Mouse (Mus musculus): ENCODE data around the gene Bckdk.

Gene Bckdk

DNA sequence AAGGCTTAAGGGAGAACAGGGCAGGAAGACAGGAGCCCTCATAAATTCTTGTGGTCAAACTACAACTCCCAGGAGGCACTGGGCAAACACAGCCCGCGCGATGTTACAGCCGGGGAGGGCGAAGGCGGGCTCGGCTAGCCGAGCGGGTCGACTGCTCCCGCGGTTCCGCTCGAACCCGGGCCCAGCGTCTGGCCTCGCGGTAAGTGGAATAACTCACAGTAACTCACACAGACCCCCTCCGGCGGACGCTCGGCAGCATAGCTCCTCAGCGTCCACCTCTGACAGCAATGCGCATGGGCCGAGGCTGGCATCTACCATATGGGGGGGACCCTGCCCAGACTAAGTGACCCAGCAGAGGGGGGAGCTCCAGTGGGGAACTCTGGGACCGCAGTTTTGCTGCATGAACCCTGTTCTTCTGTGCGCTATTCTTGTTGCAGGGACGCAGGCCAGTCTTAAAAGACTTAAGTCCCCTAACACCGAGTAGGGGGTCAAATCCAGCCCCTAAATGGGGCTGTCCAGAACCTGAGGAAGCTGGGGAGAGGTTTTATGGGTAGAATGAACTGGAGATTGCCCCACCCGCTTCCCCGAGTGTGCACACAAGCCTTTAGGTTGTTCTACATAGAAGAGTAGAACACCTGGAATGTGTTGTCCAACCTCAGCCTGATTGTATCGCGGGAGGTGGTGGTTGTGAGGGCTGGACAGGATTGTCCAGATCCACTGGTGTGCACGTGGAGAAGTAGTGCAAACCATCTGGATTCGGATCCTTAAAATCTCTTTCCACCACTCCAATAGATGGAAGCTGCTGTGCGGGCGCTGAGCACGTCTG lies at the start of gene Bckdk:
Bckdk (plus strand) TSS at position 112 of the 826 bp plus-strand sequence.
- DNase-seq (ENCODE audit: low spot score in 2 of 2) = peak; percentile 59 to 79

DNA sequence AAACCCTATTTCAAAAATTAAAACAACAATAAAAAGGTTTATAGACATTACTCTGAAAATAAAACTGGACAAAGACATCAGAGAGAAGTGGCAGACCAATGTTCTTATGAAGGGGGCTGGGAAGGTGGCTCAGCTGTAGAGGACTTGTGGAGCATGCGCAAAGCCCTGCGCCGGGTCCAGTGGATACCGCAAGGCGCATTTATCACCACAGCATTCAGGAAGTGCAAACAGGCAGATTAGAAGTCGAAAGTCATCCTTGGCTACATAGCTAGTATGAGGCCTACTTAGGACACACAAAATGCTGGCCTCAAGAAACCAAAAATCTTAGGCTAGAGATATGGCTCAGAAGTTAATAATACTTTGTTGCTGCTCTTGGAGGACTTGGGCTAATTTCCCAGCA lies 45.6 kb upstream of the Bckdk start:
- no peak for DNase-seq (ENCODE audit: low spot score in 2 of 2)

DNA sequence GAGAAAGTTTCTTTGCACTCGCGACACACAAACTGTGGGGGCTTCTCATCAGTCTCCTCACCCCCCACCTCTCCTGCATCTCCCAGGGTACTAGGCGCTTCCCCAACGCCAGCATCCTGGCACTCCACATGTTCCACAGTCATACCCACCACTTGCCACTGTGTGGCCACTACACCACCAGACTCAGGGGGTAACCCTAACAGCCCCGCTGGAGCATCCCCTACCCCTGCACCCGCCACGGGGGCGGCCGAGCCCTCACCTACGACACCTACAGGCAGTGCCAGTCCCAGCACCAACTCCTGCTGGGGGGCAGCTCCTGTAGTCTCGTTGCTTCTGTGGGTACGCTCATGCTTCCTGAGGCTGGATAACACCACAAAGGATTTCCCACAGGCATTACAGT lies 37.4 kb upstream of the Bckdk start:
- DNase-seq (ENCODE audit: low spot score in 2 of 2) = no peak

- no peak for DNase-seq (ENCODE audit: low spot score in 2 of 2)
Observed at GRCm38 (mm10) chr7:127867641-127868040, 36.2 kb upstream of the Bckdk start.

DNA sequence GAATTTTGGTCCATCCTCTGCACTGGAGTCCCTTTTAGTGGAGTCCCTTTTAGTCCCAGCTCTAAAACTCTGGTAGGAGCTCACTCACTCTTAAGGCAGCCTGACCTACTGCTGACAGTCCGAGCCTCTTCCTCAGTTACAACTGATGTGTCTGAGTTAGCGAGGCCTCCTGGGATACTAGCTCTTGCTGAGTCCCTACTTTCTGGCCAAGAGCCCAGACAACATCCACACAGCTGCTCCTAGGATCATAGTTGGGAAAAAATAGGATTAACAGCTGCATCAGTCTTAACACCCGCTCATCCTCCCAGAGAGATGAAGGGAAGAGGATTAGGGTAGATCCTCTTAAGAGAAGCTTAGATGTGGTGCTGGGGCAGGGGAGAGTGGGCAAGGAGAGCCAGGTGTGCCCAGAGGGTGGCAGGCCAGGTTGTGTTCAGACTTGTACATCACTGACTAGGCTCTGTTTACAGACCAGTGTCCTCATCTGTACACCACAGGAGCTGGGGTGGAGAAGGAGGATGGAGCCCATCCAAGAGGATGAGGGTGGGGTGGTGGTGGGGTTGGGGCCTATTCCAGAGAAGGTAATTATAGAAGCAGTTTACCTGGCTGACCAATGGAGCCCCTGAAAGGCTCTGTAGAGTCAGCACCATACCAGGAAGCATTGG lies 34.6 kb upstream of the Bckdk start:
- DNase-seq (ENCODE audit: low spot score in 2 of 2) = no peak

- no peak for DNase-seq (ENCODE audit: low spot score in 2 of 2)
Observed at GRCm38 (mm10) chr7:127870136-127870821, 33.6 kb upstream of the Bckdk start.

DNA sequence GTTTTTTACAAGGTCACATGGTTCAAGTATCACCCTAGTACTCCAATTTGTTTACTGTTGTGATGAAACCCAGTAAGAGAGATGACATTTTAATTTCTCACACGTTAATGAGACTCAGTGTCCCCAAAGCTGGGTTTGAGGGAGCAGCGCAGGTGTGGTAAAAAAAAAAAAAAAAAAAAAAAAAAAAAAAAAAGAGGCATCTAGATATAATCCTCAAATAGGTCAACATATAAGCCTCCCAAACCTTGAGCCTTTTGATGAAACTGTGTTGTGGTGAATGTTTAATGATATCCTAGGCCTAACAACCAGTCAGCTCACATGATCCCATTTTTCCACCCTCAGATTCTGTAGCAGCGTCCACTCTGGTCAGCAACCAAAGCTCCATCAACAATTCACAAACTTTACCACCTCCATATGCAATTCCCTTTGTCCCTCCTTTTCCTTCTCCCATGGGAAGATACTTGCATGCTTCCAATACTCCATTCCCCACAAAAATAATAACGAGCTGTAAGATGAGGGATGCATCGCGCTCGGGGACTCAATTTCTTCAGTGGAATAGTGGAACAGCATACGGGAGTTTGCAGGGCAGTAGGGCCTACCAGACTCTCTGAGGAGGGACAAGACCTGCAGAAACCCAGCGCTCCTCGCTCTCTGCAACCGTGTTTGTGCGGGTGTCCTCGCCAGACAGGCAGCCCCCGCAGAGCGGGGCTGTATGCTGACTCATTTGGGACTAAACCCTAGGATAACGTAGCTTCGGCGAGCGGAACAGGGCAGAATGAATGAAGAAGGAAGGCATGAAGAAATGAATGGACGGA lies 28.9 kb upstream of the Bckdk start:
- DNase-seq (ENCODE audit: low spot score in 2 of 2) = no peak

- DNase-seq (ENCODE audit: low spot score in 2 of 2) = peak; percentile 85 to 89
Observed at GRCm38 (mm10) chr7:127875627-127876001, 28.3 kb upstream of the Bckdk start.

DNA sequence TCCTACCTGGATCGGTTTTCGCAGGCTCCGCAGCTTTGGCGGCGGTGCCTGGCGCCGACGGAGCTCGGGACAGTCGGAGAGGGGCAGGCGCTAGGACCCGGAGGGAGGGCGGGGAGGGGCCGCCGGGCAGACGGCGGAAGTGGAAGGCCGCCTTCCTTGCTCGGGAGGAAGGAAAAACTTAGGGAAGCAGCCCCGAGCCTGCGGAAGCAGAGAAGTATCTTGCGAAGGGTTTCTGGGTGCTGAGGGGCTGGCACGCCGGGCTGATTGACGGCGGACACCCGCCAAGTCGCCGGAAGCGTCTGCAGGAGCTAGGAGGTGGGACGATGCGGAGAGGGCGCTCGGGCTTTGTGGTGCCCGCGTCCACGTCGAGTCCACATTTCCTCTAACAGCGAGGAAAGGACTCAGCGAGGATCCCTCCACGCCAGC lies 27.8 kb upstream of the Bckdk start, which contains the start of gene Zfp646:
Zfp646 (plus strand) TSS at position 181 of the 426 bp plus-strand sequence.
- peak; percentile 70 to 75 for DNase-seq (ENCODE audit: low spot score in 2 of 2)

GRCm38 (mm10) chr7:127876467-127877348 lies 27.2 kb upstream of the Bckdk start, which contains the start of gene Zfp668:
Gene Zfp668, minus strand, starts transcription at chr7:127876828.
- DNase-seq (ENCODE audit: low spot score in 2 of 2) = peak; percentile 82 to 89

DNA sequence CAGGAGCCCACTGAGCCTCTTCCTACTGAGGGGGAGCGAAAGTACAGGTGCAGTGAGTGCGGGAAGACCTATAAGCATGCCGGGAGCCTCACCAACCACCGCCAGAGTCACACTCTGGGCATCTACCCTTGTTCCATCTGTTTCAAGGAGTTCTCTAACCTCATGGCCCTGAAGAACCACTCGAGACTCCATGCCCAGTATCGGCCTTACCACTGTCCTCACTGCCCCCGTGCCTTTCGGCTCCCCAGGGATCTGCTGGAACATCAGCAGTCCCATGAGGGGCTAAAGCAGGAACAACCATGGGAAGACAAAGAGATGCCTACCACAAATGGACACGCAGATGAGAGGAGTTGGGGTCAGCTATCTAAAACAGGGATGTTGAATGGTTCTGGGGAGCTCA lies 24.6 kb upstream of the Bckdk start:
- DNase-seq (ENCODE audit: low spot score in 2 of 2) = no peak

DNA sequence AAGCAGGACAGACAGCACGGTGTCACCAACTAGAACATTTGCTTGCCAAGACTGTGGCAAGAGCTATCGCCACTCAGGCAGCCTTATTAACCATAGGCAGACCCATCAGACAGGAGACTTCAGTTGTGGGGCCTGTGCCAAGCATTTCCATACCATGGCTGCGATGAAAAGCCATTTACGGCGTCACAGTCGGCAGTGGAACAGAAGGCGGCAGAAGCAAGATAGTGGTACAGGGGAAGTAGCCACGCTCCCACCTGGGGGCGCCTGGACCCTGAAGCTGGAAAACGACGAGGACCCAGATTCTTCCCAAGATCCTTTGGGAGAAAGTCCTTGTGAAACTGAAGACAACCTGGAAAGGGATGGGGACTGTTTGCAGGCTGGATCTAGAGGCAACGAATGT lies 23.5 kb upstream of the Bckdk start:
- DNase-seq (ENCODE audit: low spot score in 2 of 2) = no peak

GRCm38 (mm10) chr7:127885951-127886350 lies 17.9 kb upstream of the Bckdk start:
- peak; percentile 58 to 79 for DNase-seq (ENCODE audit: low spot score in 2 of 2)

- DNase-seq (ENCODE audit: low spot score in 2 of 2) = no peak
Observed at GRCm38 (mm10) chr7:127886551-127886950, 17.3 kb upstream of the Bckdk start.

- no peak for DNase-seq (ENCODE audit: low spot score in 2 of 2)
Observed at GRCm38 (mm10) chr7:127887191-127887590, 16.7 kb upstream of the Bckdk start.

DNA sequence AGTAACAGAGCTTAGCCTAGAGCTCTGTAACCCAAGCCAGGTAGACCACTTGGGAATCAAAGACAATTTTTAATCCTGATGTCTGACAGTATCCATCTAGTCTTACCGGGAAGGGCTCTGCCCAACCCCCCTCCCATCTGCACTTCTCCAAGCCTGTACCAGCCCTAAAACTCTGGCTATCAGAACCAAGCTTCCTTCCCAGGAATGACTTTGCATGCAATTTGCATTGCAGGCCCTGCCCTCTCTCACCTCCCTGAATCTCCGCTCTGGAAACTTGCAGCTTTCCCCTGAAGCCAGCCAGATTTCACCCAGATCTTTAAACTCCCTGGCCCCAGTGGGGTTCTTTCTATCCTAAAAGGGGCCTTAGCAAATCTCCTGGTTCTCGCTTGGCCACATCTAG lies 16.1 kb upstream of the Bckdk start:
- DNase-seq (ENCODE audit: low spot score in 2 of 2) = no peak

DNA sequence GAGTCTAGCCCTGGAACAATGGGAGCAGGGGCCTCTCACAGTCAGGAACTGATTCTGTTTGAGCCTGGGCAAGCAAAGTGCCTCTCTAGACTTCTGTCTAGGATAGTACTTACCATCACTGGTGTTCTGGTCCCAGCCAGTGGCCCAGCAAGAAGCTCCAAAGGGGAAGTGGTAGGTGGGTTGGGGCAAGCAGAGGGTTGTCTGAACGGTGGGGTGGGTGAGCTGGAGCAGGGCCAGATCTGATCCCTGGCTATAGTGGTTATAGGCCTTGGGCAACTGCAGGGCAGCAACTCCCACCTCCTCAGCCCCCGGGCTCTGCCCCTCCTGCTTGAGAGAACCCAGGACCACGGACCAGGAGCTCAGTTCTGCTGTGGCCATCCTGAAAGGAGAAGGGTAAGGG lies 15.1 kb upstream of the Bckdk start:
- no peak for DNase-seq (ENCODE audit: low spot score in 2 of 2)

- no peak for DNase-seq (ENCODE audit: low spot score in 2 of 2)
Observed at GRCm38 (mm10) chr7:127890798-127891197, 13.1 kb upstream of the Bckdk start, which contains the start of gene Prss53. Gene Prss53, minus strand, starts transcription at chr7:127890970.

DNA sequence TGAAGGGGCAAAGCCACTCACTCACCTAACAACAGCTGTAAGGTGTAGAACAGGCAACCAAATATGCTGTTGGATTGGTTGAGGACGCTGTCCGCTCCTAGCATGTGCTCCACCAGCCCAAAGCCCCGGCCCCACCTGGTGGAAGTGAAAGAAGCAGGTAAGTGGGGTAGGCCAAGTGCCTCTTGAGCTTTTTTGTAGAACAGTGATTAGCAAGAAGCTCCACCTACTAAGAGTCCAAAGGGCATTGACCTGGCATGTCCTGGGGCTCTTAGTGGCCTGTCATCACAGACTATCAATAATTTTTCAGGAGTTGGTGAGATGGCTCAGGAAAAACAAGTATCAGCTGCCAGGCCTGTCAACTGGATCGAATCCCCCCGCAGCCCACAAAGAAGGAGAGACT lies 9.4 kb upstream of the Bckdk start:
- DNase-seq (ENCODE audit: low spot score in 2 of 2) = no peak

- DNase-seq (ENCODE audit: low spot score in 2 of 2) = peak; percentile 92 to 97
Observed at GRCm38 (mm10) chr7:127895442-127895841, 8.4 kb upstream of the Bckdk start, which contains the start of the genes Gm21974 and Vkorc1. Gene Gm21974, minus strand, starts transcription at chr7:127895454. Gene Vkorc1, minus strand, starts transcription at chr7:127895617.

Data from urinary bladder, postnatal 36 days (tissue).